Mouse (Mus musculus): ENCODE results near the gene Tmie. TPM values are rescaled to one million over a fixed set of nuclear protein-coding genes. Genes with fewer than 3 reads are reported as not detected.

The Tmie gene
- polyA plus RNA-seq, 1 experiment from 2014 or later = 6.0 TPM

Small RNA genes lying within 50 kb of the gene (microRNA-seq; reads per million reads assigned to microRNA genes)
- gene Gm24269 = not detected

Other genes starting within 250 kb of the Tmie start
- gene Nbeal2, start 226.0 kb downstream of the Tmie start, polyA plus RNA-seq (2015; fragmentation: Nextera tagmentation; extraction: Ambion mirVana) = 1.5 and 2.0 TPM in 2 replicates
- gene Ccdc12, start 223.6 kb downstream of the Tmie start, polyA plus RNA-seq (2015; fragmentation: Nextera tagmentation; extraction: Ambion mirVana) = 69.3 and 71.1 TPM in 2 replicates
- gene Myl3, start 138.3 kb downstream of the Tmie start, polyA plus RNA-seq (2015; fragmentation: Nextera tagmentation; extraction: Ambion mirVana) = 0.52 and 2.0 TPM in 2 replicates
- gene Pth1r, start 133.0 kb downstream of the Tmie start, polyA plus RNA-seq (2015; fragmentation: Nextera tagmentation; extraction: Ambion mirVana) = 5.2 and 5.3 TPM in 2 replicates
- not detected in 2 replicates for gene Prss42, start 81.9 kb downstream of the Tmie start, polyA plus RNA-seq (2015; fragmentation: Nextera tagmentation; extraction: Ambion mirVana)
- gene Prss44, start 66.1 kb downstream of the Tmie start, polyA plus RNA-seq (2015; fragmentation: Nextera tagmentation; extraction: Ambion mirVana) = not detected in 2 replicates
- not detected in 2 replicates for gene Prss43, start 53.4 kb downstream of the Tmie start, polyA plus RNA-seq (2015; fragmentation: Nextera tagmentation; extraction: Ambion mirVana)
- gene Prss45, start 45.5 kb downstream of the Tmie start, polyA plus RNA-seq (2015; fragmentation: Nextera tagmentation; extraction: Ambion mirVana) = not detected in 2 replicates
- gene Prss46, start 35.6 kb downstream of the Tmie start, polyA plus RNA-seq (2015; fragmentation: Nextera tagmentation; extraction: Ambion mirVana) = not detected in 2 replicates
- gene Prss50, start 22.1 kb downstream of the Tmie start, polyA plus RNA-seq (2015; fragmentation: Nextera tagmentation; extraction: Ambion mirVana) = 9.2 and 10.3 TPM in 2 replicates
- gene Als2cl, start 243 bp downstream of the Tmie start, polyA plus RNA-seq (2015; fragmentation: Nextera tagmentation; extraction: Ambion mirVana) = 2.2 TPM in 2 replicates
- not detected in 2 replicates for gene Fam240a, start 36.7 kb upstream of the Tmie start, polyA plus RNA-seq (2015; fragmentation: Nextera tagmentation; extraction: Ambion mirVana)
- gene Tdgf1, start 66.0 kb upstream of the Tmie start, polyA plus RNA-seq (2015; fragmentation: Nextera tagmentation; extraction: Ambion mirVana) = not detected in 2 replicates
- 0.13 and 0.38 TPM in 2 replicates for gene Lrrc2, start 71.4 kb upstream of the Tmie start, polyA plus RNA-seq (2015; fragmentation: Nextera tagmentation; extraction: Ambion mirVana)
- 11.6 and 14.6 TPM in 2 replicates for gene Rtp3, start 110.5 kb upstream of the Tmie start, polyA plus RNA-seq (2015; fragmentation: Nextera tagmentation; extraction: Ambion mirVana)
- gene Ltf, start 139.2 kb upstream of the Tmie start, polyA plus RNA-seq (2015; fragmentation: Nextera tagmentation; extraction: Ambion mirVana) = 235 and 247 TPM in 2 replicates
- 7.4 and 8.4 TPM in 2 replicates for gene Ccrl2, start 177.4 kb upstream of the Tmie start, polyA plus RNA-seq (2015; fragmentation: Nextera tagmentation; extraction: Ambion mirVana)
- 18.4 and 18.5 TPM in 2 replicates for gene Lrrfip2, start 237.5 kb upstream of the Tmie start, polyA plus RNA-seq (2015; fragmentation: Nextera tagmentation; extraction: Ambion mirVana)